Mouse (Mus musculus): ENCODE results near the gene Asap2. TPM values are rescaled to one million over a fixed set of nuclear protein-coding genes. Genes with fewer than 3 reads are reported as not detected.

Gene Asap2
- polyA plus RNA-seq, 1 experiment from 2014 or later = 8.2 TPM

DNA sequence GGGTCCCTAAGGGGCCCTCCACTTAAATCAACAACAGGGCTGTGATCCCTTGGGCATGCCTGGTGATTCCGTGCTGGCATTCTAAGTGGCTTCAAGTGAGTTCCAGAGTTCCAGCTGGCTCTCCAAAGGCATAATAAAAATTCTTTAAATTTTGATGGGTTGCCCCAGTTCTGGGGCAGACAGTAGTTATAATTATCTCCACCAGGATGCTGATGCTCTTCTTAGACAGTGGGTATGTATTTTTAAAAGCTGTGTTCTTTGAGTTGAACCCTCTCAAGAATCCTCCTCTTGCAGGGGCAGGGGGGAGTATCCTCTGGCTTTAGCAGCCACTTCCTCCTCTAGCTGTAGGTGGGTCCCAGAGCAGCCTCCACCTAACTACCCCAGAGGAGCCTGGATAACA is 230.3 kb downstream of the Asap2 start:
- DNase-seq (ENCODE audit: low spot score) (no peak), ATAC-seq (ENCODE audit: low read depth) (no peak)
- Histone ChIP-seq H3K4me1 (ENCODE audit: control insufficient read depth, insufficient read depth, low read length) (no peaks in the 10 kb centered on the region), H3K9me3 (ENCODE audit: control insufficient read depth, low read length) (no peaks in the 10 kb centered on the region), H3K36me3 (ENCODE audit: control insufficient read depth, insufficient read depth, low read length) (peaks cover 32% of the 10 kb centered on the region; the same call in 1 of the 2 replicates), H3K27me3 (replicated peaks; ENCODE audit: control insufficient read depth, insufficient read depth, low read length) (no peaks in the 10 kb centered on the region), H3K9ac (ENCODE audit: low read depth, low read length) (no peak overlapping the region), H3K27ac (replicated peaks; ENCODE audit: low read depth, low read length) (no peak overlapping the region), H3K4me3 (ENCODE audit: low read depth, low read length) (no peak overlapping the region), H3K4me2 (ENCODE audit: low read depth, low read length) (no peak overlapping the region)
- 56% methylated on average over 1 of the region's 1 CpGs for WGBS

DNA sequence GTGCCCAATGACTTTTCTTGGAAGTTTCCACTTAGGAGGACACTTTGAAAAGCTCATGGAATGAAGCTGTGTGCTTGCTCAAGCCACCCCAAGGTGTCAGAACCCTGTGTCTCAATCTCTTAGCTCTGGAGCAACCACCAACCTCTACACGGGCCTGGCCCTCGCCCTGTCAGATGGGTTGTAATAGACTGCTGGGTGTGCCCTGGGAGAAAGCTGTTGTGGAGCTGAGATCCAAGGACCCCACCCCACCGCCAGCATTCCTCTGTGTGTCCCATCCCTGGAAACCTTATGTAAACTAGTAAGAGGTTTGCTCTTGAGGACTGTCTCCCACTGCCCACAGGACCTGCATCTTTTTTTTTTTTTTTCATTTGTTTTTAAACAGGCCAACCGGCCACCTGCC is 233.7 kb downstream of the Asap2 start:
- Histone ChIP-seq H3K4me2 (ENCODE audit: low read depth, low read length) (no peak overlapping the region), H3K27ac (replicated peaks; ENCODE audit: low read depth, low read length) (no peak overlapping the region), H3K4me1 (ENCODE audit: control insufficient read depth, insufficient read depth, low read length) (no peaks in the 10 kb centered on the region; the same call in 1 of the 2 replicates), H3K9ac (ENCODE audit: low read depth, low read length) (no peak overlapping the region), H3K4me3 (ENCODE audit: low read depth, low read length) (no peak overlapping the region), H3K9me3 (ENCODE audit: control insufficient read depth, low read length) (no peaks in the 10 kb centered on the region), H3K27me3 (replicated peaks; ENCODE audit: control insufficient read depth, insufficient read depth, low read length) (no peaks in the 10 kb centered on the region), H3K36me3 (ENCODE audit: control insufficient read depth, insufficient read depth, low read length) (0 out of 2 replicates have a peak, but pooled peaks cover 12% of the 10 kb centered on the region)
- ATAC-seq (ENCODE audit: low read depth) (no peak), DNase-seq (ENCODE audit: low spot score) (no peak)
- 89% methylated on average over 4 of the region's 4 CpGs for WGBS

DNA sequence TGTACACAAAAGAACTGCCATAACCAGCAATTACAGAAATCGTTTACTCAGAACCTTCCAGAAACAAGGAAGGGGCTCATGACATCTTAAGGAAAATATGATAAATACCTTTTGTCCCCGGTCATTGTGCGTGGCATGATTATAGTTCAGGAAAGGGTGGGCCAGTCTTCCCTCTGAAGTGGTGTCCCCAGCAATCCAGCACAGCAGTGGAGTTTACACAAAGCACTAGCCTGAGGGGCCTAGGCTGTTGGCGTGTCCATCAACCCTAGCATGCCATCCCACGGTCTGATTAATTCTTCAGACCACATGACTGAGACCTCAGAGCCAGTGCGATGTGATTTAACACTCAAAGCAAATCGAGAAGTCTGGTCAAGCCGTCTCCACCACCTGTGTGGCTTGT is 235.1 kb downstream of the Asap2 start:
- Histone ChIP-seq H3K27ac (replicated peaks; ENCODE audit: low read depth, low read length) (no peak overlapping the region), H3K9ac (ENCODE audit: low read depth, low read length) (no peak overlapping the region), H3K4me1 (ENCODE audit: control insufficient read depth, insufficient read depth, low read length) (no peaks in the 10 kb centered on the region; the same call in 1 of the 2 replicates), H3K4me2 (ENCODE audit: low read depth, low read length) (no peak overlapping the region), H3K9me3 (ENCODE audit: control insufficient read depth, low read length) (no peaks in the 10 kb centered on the region), H3K27me3 (replicated peaks; ENCODE audit: control insufficient read depth, insufficient read depth, low read length) (no peaks in the 10 kb centered on the region), H3K4me3 (ENCODE audit: low read depth, low read length) (no peak overlapping the region), H3K36me3 (ENCODE audit: control insufficient read depth, insufficient read depth, low read length) (peaks cover 21% of the 10 kb centered on the region; the same call in 1 of the 2 replicates)
- no peak for ATAC-seq (ENCODE audit: low read depth)
- no peak for DNase-seq (ENCODE audit: low spot score)
- WGBS = 64% methylated on average over 8 of the region's 8 CpGs

DNA sequence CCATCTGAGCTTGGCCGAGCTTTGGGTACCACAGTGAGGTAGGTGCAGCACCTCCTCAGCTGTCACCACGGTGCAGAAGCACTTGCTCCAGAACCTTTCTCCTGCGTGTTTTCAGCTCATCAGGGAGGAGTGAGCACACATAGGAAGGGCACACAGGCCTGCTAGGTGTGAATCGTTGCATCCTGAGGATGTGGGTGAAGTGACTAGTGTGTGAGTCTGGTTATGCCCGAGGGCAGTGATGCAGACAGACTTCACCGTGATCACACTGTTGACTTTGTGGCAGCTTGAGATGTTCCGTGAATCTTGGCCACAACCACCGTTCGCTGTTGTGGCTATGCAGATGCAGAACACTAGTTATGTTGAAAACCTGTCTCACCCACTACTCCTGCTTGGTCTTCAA is 236.1 kb downstream of the Asap2 start:
- H3K9me3 ChIP-seq (ENCODE audit: control insufficient read depth, low read length) = no peaks in the 10 kb centered on the region
- no peaks in the 10 kb centered on the region; the same call in 1 of the 2 replicates for H3K4me1 ChIP-seq (ENCODE audit: control insufficient read depth, insufficient read depth, low read length)
- H3K4me3 ChIP-seq (ENCODE audit: low read depth, low read length) = no peak overlapping the region
- no peak overlapping the region for H3K9ac ChIP-seq (ENCODE audit: low read depth, low read length)
- whole genome bisulfite sequencing = 65% methylated on average over 9 of the region's 9 CpGs
- H3K36me3 ChIP-seq (ENCODE audit: control insufficient read depth, insufficient read depth, low read length) = peaks cover 21% of the 10 kb centered on the region; the same call in 1 of the 2 replicates
- no peaks in the 10 kb centered on the region for H3K27me3 ChIP-seq (replicated peaks; ENCODE audit: control insufficient read depth, insufficient read depth, low read length)
- ATAC-seq (ENCODE audit: low read depth) (no peak), DNase-seq (ENCODE audit: low spot score) (no peak)
- H3K4me2 ChIP-seq (ENCODE audit: low read depth, low read length) = no peak overlapping the region
- no peak overlapping the region for H3K27ac ChIP-seq (replicated peaks; ENCODE audit: low read depth, low read length)

DNA sequence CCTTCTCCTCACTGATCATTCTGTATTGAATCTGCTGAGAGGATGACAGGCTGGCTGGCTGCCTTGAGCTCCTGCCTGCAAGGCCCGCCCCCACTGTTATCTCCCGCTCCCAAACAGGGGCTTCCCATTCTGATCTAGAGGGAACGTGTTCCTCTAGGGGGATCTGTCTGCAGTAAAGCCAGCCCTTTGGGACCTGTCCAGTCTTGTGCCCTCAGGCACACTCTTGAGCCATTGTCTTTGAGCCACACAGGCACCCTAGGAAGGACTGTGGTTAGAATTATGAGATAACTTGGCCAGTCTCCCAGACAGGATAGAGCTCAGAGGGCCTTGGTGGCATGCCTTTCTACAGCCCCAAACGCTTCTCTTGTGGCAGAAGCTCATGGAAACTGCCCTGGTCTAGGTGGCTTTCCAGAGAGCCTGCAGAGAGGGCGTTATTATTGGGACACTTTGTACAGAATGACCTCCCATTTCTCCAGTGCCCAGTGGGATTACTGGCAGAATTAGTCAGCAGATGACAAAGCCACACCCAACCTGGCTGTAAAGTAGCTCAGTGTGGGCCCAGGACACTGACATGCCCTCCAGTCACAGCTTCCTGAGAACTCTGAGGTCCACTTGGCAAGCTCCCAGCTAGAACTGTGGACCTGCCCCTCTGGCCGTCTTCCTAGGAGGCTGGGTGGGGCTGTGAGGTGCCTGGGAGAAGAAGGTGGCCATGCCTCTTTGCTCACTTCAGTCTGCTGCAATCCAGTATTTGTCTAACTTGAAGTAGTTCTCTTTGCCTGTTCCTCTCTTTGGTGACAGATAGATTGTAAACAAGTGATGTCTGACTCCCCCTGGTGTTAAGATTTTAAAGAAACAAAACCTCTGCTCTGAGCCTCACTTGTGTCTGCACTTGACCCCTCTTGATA is 237.1 kb downstream of the Asap2 start:
- no peak overlapping the region for H3K27ac ChIP-seq (replicated peaks; ENCODE audit: low read depth, low read length)
- H3K4me1 ChIP-seq (ENCODE audit: control insufficient read depth, insufficient read depth, low read length) = no peaks in the 10 kb centered on the region; the same call in 1 of the 2 replicates
- ATAC-seq (ENCODE audit: low read depth) (no peak), DNase-seq (ENCODE audit: low spot score) (peak; percentile 56)
- H3K4me3 ChIP-seq (ENCODE audit: low read depth, low read length) = no peak overlapping the region
- peaks cover 23% of the 10 kb centered on the region; the same call in 1 of the 2 replicates for H3K36me3 ChIP-seq (ENCODE audit: control insufficient read depth, insufficient read depth, low read length)
- H3K9me3 ChIP-seq (ENCODE audit: control insufficient read depth, low read length) = no peaks in the 10 kb centered on the region
- H3K4me2 ChIP-seq (ENCODE audit: low read depth, low read length) = no peak overlapping the region
- H3K9ac ChIP-seq (ENCODE audit: low read depth, low read length) = no peak overlapping the region
- WGBS = 52% methylated on average over 6 of the region's 6 CpGs
- no peaks in the 10 kb centered on the region for H3K27me3 ChIP-seq (replicated peaks; ENCODE audit: control insufficient read depth, insufficient read depth, low read length)

DNA sequence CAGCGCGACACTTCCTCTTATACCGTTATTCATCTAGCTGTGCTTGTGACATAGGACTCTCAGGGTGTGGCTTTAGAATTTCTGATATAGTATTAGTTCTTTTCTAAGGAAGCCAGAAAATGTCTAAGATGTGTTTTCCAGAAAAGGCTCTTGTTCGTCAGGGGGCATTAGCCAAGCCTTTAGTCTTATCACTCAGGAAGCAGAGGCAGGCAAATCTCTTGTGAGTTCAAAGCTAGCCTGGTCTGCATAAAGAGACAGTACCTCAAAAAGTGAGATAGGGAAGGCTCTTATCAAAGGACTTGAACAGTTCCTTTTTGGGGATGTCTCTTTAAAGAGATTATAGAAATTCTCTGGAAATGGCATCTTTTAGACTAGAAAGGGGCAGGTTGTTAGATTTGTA is 238.4 kb downstream of the Asap2 start:
- H3K36me3 ChIP-seq (ENCODE audit: control insufficient read depth, insufficient read depth, low read length) = peaks cover 23% of the 10 kb centered on the region; the same call in 1 of the 2 replicates
- no peak overlapping the region for H3K27ac ChIP-seq (replicated peaks; ENCODE audit: low read depth, low read length)
- no peak overlapping the region for H3K4me3 ChIP-seq (ENCODE audit: low read depth, low read length)
- H3K27me3 ChIP-seq (replicated peaks; ENCODE audit: control insufficient read depth, insufficient read depth, low read length) = no peaks in the 10 kb centered on the region
- ATAC-seq (ENCODE audit: low read depth) (no peak), DNase-seq (ENCODE audit: low spot score) (no peak)
- no peak overlapping the region for H3K9ac ChIP-seq (ENCODE audit: low read depth, low read length)
- 95% methylated on average over 4 of the region's 4 CpGs for whole genome bisulfite sequencing
- H3K4me1 ChIP-seq (ENCODE audit: control insufficient read depth, insufficient read depth, low read length) = no peaks in the 10 kb centered on the region; the same call in 1 of the 2 replicates
- H3K9me3 ChIP-seq (ENCODE audit: control insufficient read depth, low read length) = no peaks in the 10 kb centered on the region
- no peak overlapping the region for H3K4me2 ChIP-seq (ENCODE audit: low read depth, low read length)

DNA sequence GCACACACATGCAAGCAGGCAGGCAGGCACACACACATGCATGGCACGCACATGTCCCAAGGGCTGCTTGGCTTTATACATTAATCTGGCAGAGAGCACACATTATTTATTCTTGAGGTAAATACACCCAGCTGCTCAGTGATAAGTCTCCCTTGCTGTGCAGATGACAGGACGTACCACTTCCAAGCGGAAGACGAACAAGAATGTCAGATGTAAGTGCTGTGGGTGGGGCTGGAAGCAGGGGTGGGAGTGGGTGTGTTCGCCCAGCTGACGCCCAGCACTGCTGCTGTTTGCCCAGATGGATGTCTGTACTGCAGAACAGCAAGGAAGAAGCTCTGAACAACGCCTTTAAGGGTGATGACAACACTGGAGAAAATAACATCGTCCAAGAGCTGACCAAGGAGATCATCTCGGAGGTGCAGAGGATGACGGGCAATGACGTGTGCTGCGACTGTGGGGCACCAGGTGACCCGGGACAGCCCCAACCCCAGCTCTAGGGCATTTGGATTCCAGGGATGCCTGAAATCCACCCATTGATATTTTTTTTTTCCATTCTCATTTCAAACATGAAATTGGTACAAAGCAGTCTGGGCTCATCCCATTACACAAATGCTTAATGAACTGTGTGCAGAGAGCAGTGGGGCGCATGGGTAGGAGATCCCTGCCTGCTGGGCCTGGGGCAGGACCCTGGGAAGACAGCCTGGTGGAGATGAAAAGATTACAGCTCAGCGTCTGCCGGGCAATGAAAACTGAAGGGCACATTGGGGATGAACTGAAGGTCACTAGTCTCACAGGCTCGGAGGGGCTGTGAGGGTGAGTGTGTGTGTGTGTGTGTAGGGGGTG is 239.0 kb downstream of the Asap2 start:
- Histone ChIP-seq H3K27ac (replicated peaks; ENCODE audit: low read depth, low read length) (no peak overlapping the region), H3K9me3 (ENCODE audit: control insufficient read depth, low read length) (no peaks in the 10 kb centered on the region), H3K4me1 (ENCODE audit: control insufficient read depth, insufficient read depth, low read length) (no peaks in the 10 kb centered on the region; the same call in 1 of the 2 replicates), H3K4me3 (ENCODE audit: low read depth, low read length) (no peak overlapping the region), H3K4me2 (ENCODE audit: low read depth, low read length) (no peak overlapping the region), H3K36me3 (ENCODE audit: control insufficient read depth, insufficient read depth, low read length) (peaks cover 23% of the 10 kb centered on the region; the same call in 1 of the 2 replicates), H3K9ac (ENCODE audit: low read depth, low read length) (no peak overlapping the region), H3K27me3 (replicated peaks; ENCODE audit: control insufficient read depth, insufficient read depth, low read length) (no peaks in the 10 kb centered on the region)
- DNase-seq (ENCODE audit: low spot score) (no peak), ATAC-seq (ENCODE audit: low read depth) (peak; percentile 14; the same call in 1 of the 2 replicates)
- WGBS = 71% methylated on average over 17 of the region's 17 CpGs

DNA sequence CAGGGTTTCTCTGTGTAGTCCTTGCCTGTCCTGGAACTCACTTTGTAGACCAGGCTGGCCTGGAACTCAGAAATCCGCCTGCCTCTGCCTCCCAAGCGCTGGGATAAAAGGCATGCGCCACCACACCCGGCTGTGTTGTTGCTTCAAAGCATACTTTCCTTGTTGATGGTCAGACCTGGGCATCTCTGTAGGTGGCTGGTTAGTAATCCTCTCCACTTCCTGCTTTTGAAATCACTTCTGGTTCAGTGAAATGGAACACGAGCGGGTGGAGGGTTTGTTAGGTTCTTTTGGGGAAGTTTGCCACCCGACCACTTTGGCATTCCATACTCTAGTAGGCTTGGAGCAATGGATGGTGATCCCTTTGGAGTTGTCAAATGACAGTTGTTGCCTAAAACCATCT is 243.5 kb downstream of the Asap2 start:
- no peak overlapping the region for H3K27ac ChIP-seq (replicated peaks; ENCODE audit: low read depth, low read length)
- no peak overlapping the region for H3K4me3 ChIP-seq (ENCODE audit: low read depth, low read length)
- no peaks in the 10 kb centered on the region for H3K4me1 ChIP-seq (ENCODE audit: control insufficient read depth, insufficient read depth, low read length)
- H3K9ac ChIP-seq (ENCODE audit: low read depth, low read length) = no peak overlapping the region
- peaks cover 40% of the 10 kb centered on the region for H3K36me3 ChIP-seq (ENCODE audit: control insufficient read depth, insufficient read depth, low read length)
- H3K27me3 ChIP-seq (replicated peaks; ENCODE audit: control insufficient read depth, insufficient read depth, low read length) = no peaks in the 10 kb centered on the region
- no peak overlapping the region for H3K4me2 ChIP-seq (ENCODE audit: low read depth, low read length)
- no peaks in the 10 kb centered on the region for H3K9me3 ChIP-seq (ENCODE audit: control insufficient read depth, low read length)
- ATAC-seq (ENCODE audit: low read depth) (no peak), DNase-seq (ENCODE audit: low spot score) (no peak)
- WGBS = 89% methylated on average over 7 of the region's 7 CpGs
